Mouse (Mus musculus): ENCODE data around the gene Mis12. TPM values are rescaled to one million over a fixed set of nuclear protein-coding genes. Genes with fewer than 3 reads are reported as not detected.

Gene Mis12
- total and polyA plus RNA-seq, 3 experiments = 23.4 to 36.3 (median 35.6) TPM

DNA sequence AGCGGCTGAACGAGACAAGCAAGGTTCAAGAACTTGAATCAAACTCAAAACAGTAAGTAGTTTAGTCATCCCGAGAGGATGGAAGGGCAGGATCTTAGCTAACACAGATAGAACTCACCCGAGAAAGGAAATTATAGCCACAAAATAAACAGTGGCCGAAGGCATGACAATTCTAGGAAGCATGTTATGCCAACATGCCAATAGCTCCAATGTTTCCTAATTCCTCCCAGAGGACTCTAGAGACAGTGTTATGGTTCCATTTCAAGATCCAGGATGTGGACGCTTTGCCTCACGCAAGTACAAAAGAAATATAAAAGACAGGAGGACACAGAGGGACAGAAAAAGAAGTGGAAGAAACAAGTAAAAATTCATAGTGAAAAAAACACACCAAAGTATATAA is 11.6 kb upstream of the Mis12 start:
- dilution Hi-C loops (cut with MboI; ENCODE audit: extremely low pct_ligation_motif_present, extremely low pct_unique_long_range_greater_than_20kb, low sequenced_read_pairs) (no loop called here), in situ Hi-C loops (cut with MboI; ENCODE audit: low pct_ligation_motif_present, low pct_unique_long_range_greater_than_20kb, low sequenced_read_pairs) (no loop called here)
- no peak overlapping the region for H3K4me2 ChIP-seq (ENCODE audit: insufficient read depth, low read depth, poor library complexity, severe bottlenecking)
- DNase-seq (ENCODE audit: extremely low read depth) = no peak
- no peak for TF ChIP-seq HCFC1 (IDR thresholded peaks at IDR 0.05; ENCODE audit: low read depth, low read length)
- TF ChIP-seq RCOR1 (conservative IDR thresholded peaks at IDR 0.05; ENCODE audit: low read depth, low read length) = no peak
- TF ChIP-seq MXI1 (IDR thresholded peaks at IDR 0.05; ENCODE audit: low read depth, low read length) = no peak
- TF ChIP-seq CTCF (conservative IDR thresholded peaks at IDR 0.05 in 1 of 2, IDR thresholded peaks at IDR 0.05 in 1 of 2; ENCODE audit: low read depth in 2 of 2, low read length in 2 of 2) = no peak
- no peak for TF ChIP-seq CHD1 (IDR thresholded peaks at IDR 0.05; ENCODE audit: low read depth, low read length)
- TF ChIP-seq EP300 (IDR thresholded peaks at IDR 0.05; ENCODE audit: low read length) = no peak
- no peak for TF ChIP-seq NRF1 (IDR thresholded peaks at IDR 0.05; ENCODE audit: low read depth, low read length)
- no peak for TF ChIP-seq RAD21 (IDR thresholded peaks at IDR 0.05; ENCODE audit: low read depth, low read length)
- H3K27ac ChIP-seq (ENCODE audit: insufficient read depth, low read depth) = no peak overlapping the region
- H3K79me2 ChIP-seq (replicated peaks; ENCODE audit: control insufficient read depth, extremely low read depth, insufficient read depth, poor library complexity, severe bottlenecking) = peaks cover 16% of the 10 kb centered on the region
- H3K4me3 ChIP-seq (replicated peaks in 1 of 3; ENCODE audit: low read depth in 2 of 3, low read length in 2 of 3, poor library complexity in 1 of 3) = no peak overlapping the region
- H3K9me3 ChIP-seq (replicated peaks; ENCODE audit: low read length) = no peaks in the 10 kb centered on the region
- H3K36me3 ChIP-seq (replicated peaks in 1 of 2; ENCODE audit: control insufficient read depth in 1 of 2, insufficient read depth in 1 of 2, low read length in 1 of 2) = peaks cover 38 to 63% of the 10 kb centered on the region in 2 experiments
- no peaks in the 10 kb centered on the region for H3K27me3 ChIP-seq (replicated peaks)
- H3K4me1 ChIP-seq (ENCODE audit: control insufficient read depth in 1 of 2, insufficient read depth in 2 of 2) = peaks cover 0 to 15% of the 10 kb centered on the region in 2 experiments; a peak in 2 of 4 replicates
- H3K9ac ChIP-seq (ENCODE audit: insufficient read depth, low read depth) = no peak overlapping the region

DNA sequence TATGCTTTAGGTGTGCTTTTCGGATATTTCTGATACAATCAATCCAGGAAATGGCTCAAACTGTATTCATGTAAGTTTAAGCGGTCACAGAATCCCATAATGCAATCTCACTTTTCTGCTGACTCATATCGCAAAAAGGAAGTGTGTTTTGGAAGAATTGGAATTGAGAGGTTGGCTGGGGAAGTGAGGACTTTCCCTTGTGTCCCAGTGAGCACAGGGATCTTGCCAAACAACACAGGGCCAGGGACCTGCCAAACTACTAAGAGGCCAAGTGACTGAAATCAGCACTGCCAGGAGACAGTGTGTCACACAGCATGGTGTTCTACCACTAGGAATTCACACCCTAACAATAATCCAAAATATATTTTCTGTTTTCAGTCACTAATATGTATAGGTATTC is 11.1 kb upstream of the Mis12 start:
- H3K4me3 ChIP-seq (replicated peaks in 1 of 3; ENCODE audit: low read depth in 2 of 3, low read length in 2 of 3, poor library complexity in 1 of 3) = no peak overlapping the region
- peaks cover 11% of the 10 kb centered on the region for H3K79me2 ChIP-seq (replicated peaks; ENCODE audit: control insufficient read depth, extremely low read depth, insufficient read depth, poor library complexity, severe bottlenecking)
- TF ChIP-seq POLR2A (IDR thresholded peaks at IDR 0.05; ENCODE audit: low read depth, low read length) (no peak), HCFC1 (IDR thresholded peaks at IDR 0.05; ENCODE audit: low read depth, low read length) (no peak), MAFK (IDR thresholded peaks at IDR 0.05; ENCODE audit: insufficient replicate concordance, low read length) (0 out of 2 replicates have a peak, but pooled peaks have one; percentile 13)
- H3K9me3 ChIP-seq (replicated peaks; ENCODE audit: low read length) = no peaks in the 10 kb centered on the region
- H3K9ac ChIP-seq (ENCODE audit: insufficient read depth, low read depth) = no peak overlapping the region
- in situ Hi-C loops (cut with MboI; ENCODE audit: low pct_ligation_motif_present, low pct_unique_long_range_greater_than_20kb, low sequenced_read_pairs) (no loop called here), dilution Hi-C loops (cut with MboI; ENCODE audit: extremely low pct_ligation_motif_present, extremely low pct_unique_long_range_greater_than_20kb, low sequenced_read_pairs) (no loop called here)
- peaks cover 39 to 66% of the 10 kb centered on the region in 2 experiments for H3K36me3 ChIP-seq (replicated peaks in 1 of 2; ENCODE audit: control insufficient read depth in 1 of 2, insufficient read depth in 1 of 2, low read length in 1 of 2)
- no peak for DNase-seq (ENCODE audit: extremely low read depth)
- H3K27ac ChIP-seq (ENCODE audit: insufficient read depth, low read depth) = no peak overlapping the region
- H3K27me3 ChIP-seq (replicated peaks) = no peaks in the 10 kb centered on the region
- no peak overlapping the region for H3K4me2 ChIP-seq (ENCODE audit: insufficient read depth, low read depth, poor library complexity, severe bottlenecking)
- peaks cover 0 to 10% of the 10 kb centered on the region in 2 experiments; a peak in 2 of 4 replicates for H3K4me1 ChIP-seq (ENCODE audit: control insufficient read depth in 1 of 2, insufficient read depth in 2 of 2)

DNA sequence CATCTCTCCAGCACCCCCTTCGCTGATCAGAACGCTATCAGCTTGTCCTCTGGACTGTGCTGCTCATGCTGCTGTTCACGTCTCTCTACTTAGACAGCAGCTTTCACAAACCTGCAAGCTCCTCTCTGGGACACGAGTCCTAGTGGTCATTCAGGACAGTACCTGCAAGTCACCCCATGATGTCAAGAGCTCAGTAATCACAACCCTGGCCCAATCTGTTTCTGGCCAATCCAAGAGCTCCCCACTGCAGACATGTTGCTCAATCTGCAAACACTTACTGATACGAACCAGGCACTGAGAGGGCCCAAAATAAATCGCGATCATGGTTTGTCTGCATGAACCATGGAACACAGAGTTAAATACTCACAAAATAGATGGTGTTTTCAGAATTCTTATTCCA is 6.7 kb upstream of the Mis12 start:
- H3K27ac ChIP-seq (ENCODE audit: insufficient read depth, low read depth) = no peak overlapping the region
- H3K9me3 ChIP-seq (replicated peaks; ENCODE audit: low read length) = no peaks in the 10 kb centered on the region
- DNase-seq (ENCODE audit: extremely low read depth) = no peak
- H3K4me2 ChIP-seq (ENCODE audit: insufficient read depth, low read depth, poor library complexity, severe bottlenecking) = no peak overlapping the region
- no peak for TF ChIP-seq MYC (IDR thresholded peaks at IDR 0.05; ENCODE audit: low read depth, low read length)
- no peak overlapping the region for H3K4me3 ChIP-seq (replicated peaks in 1 of 3; ENCODE audit: low read depth in 2 of 3, low read length in 2 of 3, poor library complexity in 1 of 3)
- in situ Hi-C loops (cut with MboI; ENCODE audit: low pct_ligation_motif_present, low pct_unique_long_range_greater_than_20kb, low sequenced_read_pairs) (no loop called here), dilution Hi-C loops (cut with MboI; ENCODE audit: extremely low pct_ligation_motif_present, extremely low pct_unique_long_range_greater_than_20kb, low sequenced_read_pairs) (no loop called here)
- H3K9ac ChIP-seq (ENCODE audit: insufficient read depth, low read depth) = no peak overlapping the region
- peaks cover 33% of the 10 kb centered on the region for H3K79me2 ChIP-seq (replicated peaks; ENCODE audit: control insufficient read depth, extremely low read depth, insufficient read depth, poor library complexity, severe bottlenecking)
- peaks cover 8 to 27% of the 10 kb centered on the region in 2 experiments for H3K4me1 ChIP-seq (ENCODE audit: control insufficient read depth in 1 of 2, insufficient read depth in 2 of 2)
- peaks cover 47 to 90% of the 10 kb centered on the region in 2 experiments for H3K36me3 ChIP-seq (replicated peaks in 1 of 2; ENCODE audit: control insufficient read depth in 1 of 2, insufficient read depth in 1 of 2, low read length in 1 of 2)
- no peaks in the 10 kb centered on the region for H3K27me3 ChIP-seq (replicated peaks)
